Mouse (Mus musculus) layer of hippocampus, adult 8-10 months (tissue): ENCODE results near the gene C1qtnf6. TPM values are rescaled to one million over a fixed set of nuclear protein-coding genes. Genes with fewer than 3 reads are reported as not detected.

Experiments
- DNase-seq, 2 experiments: peaks; one replicate each; pipeline ENCODE4 v3.0.0; 2022; ENCODE audit warnings: low spot score in 2 of 2
- total RNA-seq, 4 experiments: library from RNA; stranded (reverse); gene quantifications; 2 replicates each; pipeline ENCODE4 v1.2.4; 2022

Gene C1qtnf6
- total RNA-seq = 1 to 10 TPM; 2.1 to 3.4 (median 3.0) TPM

- DNase-seq = no peak
These were observed at the start of gene C1qtnf6 for GRCm38 (mm10) chr15:78530671-78531450. TSS of gene C1qtnf6 (minus strand) at chr15:78531416.

- DNase-seq = no peak
These were observed 45.1 kb upstream of the C1qtnf6 start for GRCm38 (mm10) chr15:78576284-78576810.

- DNase-seq = no peak
These were observed 41.6 kb upstream of the C1qtnf6 start, which contains the start of gene Rac2 for GRCm38 (mm10) chr15:78572658-78573397. TSS of gene Rac2 (minus strand) at chr15:78572783.

GRCm38 (mm10) chr15:78572270-78572600 is 41.0 kb upstream of the C1qtnf6 start:
- DNase-seq = no peak

GRCm38 (mm10) chr15:78571554-78572269 is 40.5 kb upstream of the C1qtnf6 start:
- no peak for DNase-seq

- no peak for DNase-seq
These were observed 39.0 kb upstream of the C1qtnf6 start for GRCm38 (mm10) chr15:78570170-78570569.

GRCm38 (mm10) chr15:78567608-78568120 is 36.4 kb upstream of the C1qtnf6 start:
- DNase-seq = no peak

GRCm38 (mm10) chr15:78564764-78565435 is 33.7 kb upstream of the C1qtnf6 start:
- DNase-seq = no peak

GRCm38 (mm10) chr15:78563937-78564336 is 32.7 kb upstream of the C1qtnf6 start:
- no peak for DNase-seq

GRCm38 (mm10) chr15:78563344-78563743 is 32.1 kb upstream of the C1qtnf6 start:
- DNase-seq = no peak

GRCm38 (mm10) chr15:78559141-78559979 is 28.1 kb upstream of the C1qtnf6 start:
- no peak for DNase-seq

- DNase-seq = no peak
These were observed 26.7 kb upstream of the C1qtnf6 start for GRCm38 (mm10) chr15:78557693-78558535.

GRCm38 (mm10) chr15:78554545-78555313 is 23.5 kb upstream of the C1qtnf6 start:
- DNase-seq = peak in 1 of 2 experiments; percentile 31

- DNase-seq = no peak
These were observed 18.0 kb upstream of the C1qtnf6 start for GRCm38 (mm10) chr15:78549189-78549734.

GRCm38 (mm10) chr15:78548711-78549110 is 17.5 kb upstream of the C1qtnf6 start:
- no peak for DNase-seq

- no peak for DNase-seq
These were observed 17.1 kb upstream of the C1qtnf6 start for GRCm38 (mm10) chr15:78548336-78548665.

- no peak for DNase-seq
These were observed 16.5 kb upstream of the C1qtnf6 start for GRCm38 (mm10) chr15:78547415-78548335.
